Mouse (Mus musculus): ENCODE measurements at regions not wholly inside any gene's neighbourhood (a gene's known extent, or its start where the extent isn't known, plus 50 kb on each side); places are given as distances from the start of the nearest gene placed in this dataset.

DNA sequence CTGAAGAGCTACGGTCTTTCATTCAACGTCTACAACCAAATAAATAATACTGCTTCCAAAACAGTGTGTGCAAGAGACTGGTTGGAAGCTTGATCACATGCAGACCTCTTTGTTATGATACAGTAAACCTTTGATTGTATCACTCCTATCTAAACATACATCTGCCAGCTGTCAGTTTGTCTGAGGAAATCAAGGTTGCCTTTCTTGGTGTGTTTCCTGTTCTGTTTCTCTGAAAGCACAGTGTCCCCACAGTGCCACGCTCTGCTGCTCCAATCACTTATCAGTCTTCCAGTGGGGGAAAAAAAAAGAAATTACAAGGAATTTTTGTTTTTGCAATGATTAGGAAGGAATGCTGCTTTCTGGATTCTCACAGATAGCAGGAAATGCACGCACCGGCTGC lies 139.2 kb downstream of the Mbl2 start:
- Histone ChIP-seq H3K36me3 (ENCODE audit: control insufficient read depth, insufficient read depth) (no peaks in the 10 kb centered on the region), H3K4me3 (no peak overlapping the region), H3K27me3 (ENCODE audit: control insufficient read depth, insufficient read depth, insufficient read length) (peaks cover 3% of the 10 kb centered on the region), H3K4me2 (ENCODE audit: low read depth) (no peak overlapping the region), H3ac (ENCODE audit: control insufficient read depth, insufficient read length) (no peak overlapping the region), H3K79me2 (ENCODE audit: control insufficient read depth, insufficient read depth) (no peaks in the 10 kb centered on the region)
- TF ChIP-seq TCF3 (IDR thresholded peaks at IDR 0.05; ENCODE audit: insufficient read length, low read depth) (no peak), REST (IDR thresholded peaks at IDR 0.05; ENCODE audit: insufficient read depth, insufficient read length) (no peak), E2F4 (IDR thresholded peaks at IDR 0.05; ENCODE audit: insufficient read depth) (no peak), POLR2AphosphoS2 (IDR thresholded peaks at IDR 0.05; ENCODE audit: insufficient read length, low read depth) (no peak), TCF12 (IDR thresholded peaks at IDR 0.05; ENCODE audit: insufficient read depth, poor library complexity, severe bottlenecking) (no peak), CEBPB (IDR thresholded peaks at IDR 0.05; ENCODE audit: insufficient read depth, poor library complexity, severe bottlenecking) (no peak), MAX (IDR thresholded peaks at IDR 0.05; ENCODE audit: low read depth) (no peak), USF1 (IDR thresholded peaks at IDR 0.05; ENCODE audit: low read depth) (no peak)

DNA sequence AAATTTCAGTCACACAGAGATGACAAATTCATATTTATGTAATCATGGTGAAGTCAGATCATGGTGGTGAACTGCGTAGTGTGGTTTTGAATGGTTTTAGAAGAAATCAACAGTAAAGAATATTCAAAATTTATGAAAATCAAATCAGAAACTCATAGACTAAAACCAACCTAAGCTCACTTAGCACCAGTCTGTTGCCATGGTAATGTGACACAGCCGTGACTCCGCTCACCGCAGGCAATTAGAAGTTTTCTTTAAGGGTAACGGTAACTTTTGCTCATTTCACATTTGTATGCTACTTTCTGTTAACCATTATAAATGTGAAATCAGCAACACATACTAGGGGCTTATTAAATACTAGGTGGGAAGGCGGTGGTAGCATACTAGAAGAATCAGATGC lies 147.0 kb downstream of the Mbl2 start:
- no peak overlapping the region for H3K4me3 ChIP-seq
- H3K36me3 ChIP-seq (ENCODE audit: control insufficient read depth, insufficient read depth), result no peaks in the 10 kb centered on the region
- TF ChIP-seq POLR2A (IDR thresholded peaks at IDR 0.05; ENCODE audit: insufficient read length, low read depth) (no peak), TCF3 (IDR thresholded peaks at IDR 0.05; ENCODE audit: insufficient read length, low read depth) (no peak), TCF12 (IDR thresholded peaks at IDR 0.05; ENCODE audit: insufficient read depth, poor library complexity, severe bottlenecking) (no peak), CEBPB (IDR thresholded peaks at IDR 0.05; ENCODE audit: insufficient read depth, poor library complexity, severe bottlenecking) (no peak), MAX (IDR thresholded peaks at IDR 0.05; ENCODE audit: low read depth) (no peak), MYOD1 (IDR thresholded peaks at IDR 0.05; ENCODE audit: control insufficient read depth in 1 of 3, insufficient read length in 2 of 3, low read depth in 2 of 3) (no peak), E2F4 (IDR thresholded peaks at IDR 0.05; ENCODE audit: insufficient read depth) (no peak), SRF (IDR thresholded peaks at IDR 0.05; ENCODE audit: control insufficient read depth, insufficient read length, low read depth) (no peak), MYOG (IDR thresholded peaks at IDR 0.05; ENCODE audit: control insufficient read depth in 1 of 3, insufficient read depth in 1 of 3, insufficient read length in 2 of 3, low read depth in 2 of 3) (no peak), USF1 (IDR thresholded peaks at IDR 0.05; ENCODE audit: low read depth) (no peak), REST (IDR thresholded peaks at IDR 0.05; ENCODE audit: insufficient read depth, insufficient read length) (no peak), POLR2AphosphoS2 (IDR thresholded peaks at IDR 0.05; ENCODE audit: insufficient read length, low read depth) (no peak)
- no peaks in the 10 kb centered on the region for H3K27me3 ChIP-seq (ENCODE audit: control insufficient read depth, insufficient read depth, insufficient read length)
- H3K79me2 ChIP-seq (ENCODE audit: control insufficient read depth, insufficient read depth), result no peaks in the 10 kb centered on the region
- H3ac ChIP-seq (ENCODE audit: control insufficient read depth, insufficient read length), result no peak overlapping the region
- H3K4me2 ChIP-seq (ENCODE audit: low read depth), result no peak overlapping the region

DNA sequence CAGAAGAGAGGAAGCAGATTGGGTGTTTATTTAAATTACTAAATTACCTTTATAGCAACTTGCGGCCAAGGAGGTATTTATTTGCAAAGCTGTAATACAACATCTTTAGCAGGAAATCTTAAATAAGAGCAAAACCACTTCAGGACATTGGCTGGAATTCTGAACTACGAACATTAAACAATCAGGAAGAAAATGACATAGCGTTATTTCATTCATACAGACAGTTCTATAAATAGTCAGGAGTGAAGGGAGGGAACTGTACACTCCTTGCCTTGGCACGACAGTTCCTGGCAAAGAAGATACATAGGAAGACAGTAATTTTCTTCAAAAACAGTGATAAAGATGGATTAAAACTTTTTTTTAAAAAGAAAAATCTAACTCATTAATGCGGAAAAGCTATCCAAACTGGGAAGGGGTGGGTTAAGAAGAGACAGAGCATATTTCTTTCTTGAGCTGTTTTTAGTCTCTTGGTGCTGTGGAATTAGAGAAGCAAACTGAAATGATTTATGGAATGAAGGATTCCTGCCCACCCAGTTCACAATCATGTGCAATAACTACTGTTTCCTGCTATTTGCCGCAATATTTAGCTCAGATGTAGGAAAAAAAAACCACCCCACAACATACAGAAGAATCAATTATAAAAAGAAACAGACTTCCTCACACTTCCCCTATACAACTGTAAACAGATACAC lies 147.9 kb downstream of the Mbl2 start:
- Histone ChIP-seq H3K36me3 (ENCODE audit: control insufficient read depth, insufficient read depth) (no peaks in the 10 kb centered on the region), H3K4me2 (ENCODE audit: low read depth) (no peak overlapping the region), H3K4me3 (no peak overlapping the region), H3ac (ENCODE audit: control insufficient read depth, insufficient read length) (no peak overlapping the region), H3K27me3 (ENCODE audit: control insufficient read depth, insufficient read depth, insufficient read length) (no peaks in the 10 kb centered on the region), H3K79me2 (ENCODE audit: control insufficient read depth, insufficient read depth) (no peaks in the 10 kb centered on the region)
- no peak for TF ChIP-seq TCF3 (IDR thresholded peaks at IDR 0.05; ENCODE audit: insufficient read length, low read depth)
- no peak for TF ChIP-seq REST (IDR thresholded peaks at IDR 0.05; ENCODE audit: insufficient read depth, insufficient read length)
- no peak for TF ChIP-seq POLR2A (IDR thresholded peaks at IDR 0.05; ENCODE audit: insufficient read length, low read depth)
- no peak for TF ChIP-seq TCF12 (IDR thresholded peaks at IDR 0.05; ENCODE audit: insufficient read depth, poor library complexity, severe bottlenecking)
- TF ChIP-seq E2F4 (IDR thresholded peaks at IDR 0.05; ENCODE audit: insufficient read depth), result no peak
- TF ChIP-seq USF1 (IDR thresholded peaks at IDR 0.05; ENCODE audit: low read depth), result no peak
- no peak for TF ChIP-seq MAX (IDR thresholded peaks at IDR 0.05; ENCODE audit: low read depth)
- TF ChIP-seq MYOD1 (IDR thresholded peaks at IDR 0.05; ENCODE audit: control insufficient read depth in 1 of 3, insufficient read length in 2 of 3, low read depth in 2 of 3), result no peak
- no peak for TF ChIP-seq POLR2AphosphoS2 (IDR thresholded peaks at IDR 0.05; ENCODE audit: insufficient read length, low read depth)
- no peak for TF ChIP-seq CEBPB (IDR thresholded peaks at IDR 0.05; ENCODE audit: insufficient read depth, poor library complexity, severe bottlenecking)
- no peak for TF ChIP-seq MYOG (IDR thresholded peaks at IDR 0.05; ENCODE audit: control insufficient read depth in 1 of 3, insufficient read depth in 1 of 3, insufficient read length in 2 of 3, low read depth in 2 of 3)
- no peak for TF ChIP-seq SRF (IDR thresholded peaks at IDR 0.05; ENCODE audit: control insufficient read depth, insufficient read length, low read depth)

DNA sequence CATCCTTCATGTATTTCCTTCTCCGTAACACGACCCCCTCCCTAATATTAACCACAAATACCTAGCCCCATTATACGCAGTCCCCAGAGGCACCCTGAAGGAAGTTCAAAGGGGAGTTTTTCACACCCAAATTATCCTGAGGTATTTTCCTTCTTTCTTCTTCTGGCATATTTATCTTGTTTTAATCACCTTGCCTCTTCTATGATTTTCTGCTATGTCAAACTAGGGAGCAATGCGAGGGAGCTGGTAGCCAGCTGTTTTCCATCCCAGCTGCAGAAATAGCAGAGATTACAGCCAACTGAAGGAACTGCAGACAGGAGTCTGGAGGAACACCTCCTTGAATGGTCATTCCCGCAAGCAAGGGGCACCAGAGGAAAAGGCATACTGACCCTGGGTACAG lies 155.7 kb downstream of the Dkk1 start:
- Histone ChIP-seq H3ac (ENCODE audit: control insufficient read depth, insufficient read length) (no peak overlapping the region), H3K27me3 (ENCODE audit: control insufficient read depth, insufficient read depth, insufficient read length) (no peaks in the 10 kb centered on the region), H3K4me3 (no peak overlapping the region), H3K79me2 (ENCODE audit: control insufficient read depth, insufficient read depth) (no peaks in the 10 kb centered on the region), H3K36me3 (ENCODE audit: control insufficient read depth, insufficient read depth) (no peaks in the 10 kb centered on the region), H3K4me2 (ENCODE audit: low read depth) (no peak overlapping the region)
- no peak for TF ChIP-seq POLR2A (IDR thresholded peaks at IDR 0.05; ENCODE audit: insufficient read length, low read depth)
- TF ChIP-seq REST (IDR thresholded peaks at IDR 0.05; ENCODE audit: insufficient read depth, insufficient read length), result no peak
- no peak for TF ChIP-seq TCF3 (IDR thresholded peaks at IDR 0.05; ENCODE audit: insufficient read length, low read depth)
- no peak for TF ChIP-seq MYOG (IDR thresholded peaks at IDR 0.05; ENCODE audit: control insufficient read depth in 1 of 3, insufficient read depth in 1 of 3, insufficient read length in 2 of 3, low read depth in 2 of 3)
- TF ChIP-seq MAX (IDR thresholded peaks at IDR 0.05; ENCODE audit: low read depth), result no peak
- TF ChIP-seq CEBPB (IDR thresholded peaks at IDR 0.05; ENCODE audit: insufficient read depth, poor library complexity, severe bottlenecking), result no peak
- TF ChIP-seq TCF12 (IDR thresholded peaks at IDR 0.05; ENCODE audit: insufficient read depth, poor library complexity, severe bottlenecking), result no peak
- TF ChIP-seq E2F4 (IDR thresholded peaks at IDR 0.05; ENCODE audit: insufficient read depth), result no peak
- TF ChIP-seq MYOD1 (IDR thresholded peaks at IDR 0.05; ENCODE audit: control insufficient read depth in 1 of 3, insufficient read length in 2 of 3, low read depth in 2 of 3), result no peak
